Mouse (Mus musculus): ENCODE measurements around the gene Rnf215. TPM values are rescaled to one million over a fixed set of nuclear protein-coding genes. Genes with fewer than 3 reads are reported as not detected.

Gene Rnf215
- polyA plus RNA-seq, 1 experiment from 2014 or later: 19.6 TPM

DNA sequence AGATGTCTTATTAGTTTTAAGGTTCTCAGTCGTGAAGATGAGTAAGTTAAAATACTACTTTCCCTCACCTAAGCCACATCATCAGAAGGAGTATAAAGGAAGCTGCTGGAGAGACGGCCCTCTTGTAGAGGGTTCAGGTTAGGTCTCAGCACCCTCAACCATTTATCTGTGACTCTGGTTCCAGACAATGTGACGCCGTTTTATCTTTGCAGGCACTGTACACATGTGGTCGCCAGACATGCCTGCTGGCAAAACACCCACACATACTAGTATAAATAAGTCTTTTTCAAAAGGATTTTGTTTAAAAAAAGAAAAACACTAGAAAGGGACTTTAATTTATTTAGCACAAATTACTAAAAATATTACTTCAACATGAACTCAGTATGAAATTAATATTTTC, 20.6 kb downstream of the Rnf215 start:
- H3K9ac ChIP-seq (ENCODE audit: low read length): no peak overlapping the region
- H3K4me3 ChIP-seq (ENCODE audit: low read depth, low read length): no peak overlapping the region
- no peaks in the 10 kb centered on the region for H3K27me3 ChIP-seq (ENCODE audit: control insufficient read depth, insufficient read depth, low read length)
- 0 out of 2 replicates have a peak, but pooled peaks cover 4% of the 10 kb centered on the region for H3K4me1 ChIP-seq (replicated peaks; ENCODE audit: control insufficient read depth, insufficient read depth)
- WGBS: 67% methylated on average over 5 of the region's 5 CpGs
- TF ChIP-seq CTCF (IDR thresholded peaks at IDR 0.05; ENCODE audit: low read depth): no peak
- TF ChIP-seq EP300 (optimal IDR thresholded peaks at IDR 0.05): no peak
- no peaks in the 10 kb centered on the region for H3K9me3 ChIP-seq (ENCODE audit: control insufficient read depth, low read length)
- H3K27ac ChIP-seq (replicated peaks): no peak overlapping the region
- H3K4me2 ChIP-seq (replicated peaks; ENCODE audit: low read depth): no peak overlapping the region
- H3K36me3 ChIP-seq (ENCODE audit: control insufficient read depth, insufficient read depth, low read length): no peaks in the 10 kb centered on the region
- no peak for DNase-seq (ENCODE audit: low spot score)
- ATAC-seq (ENCODE audit: low FRiP score, low TSS enrichment): no peak

- no peaks in the 10 kb centered on the region for H3K9me3 ChIP-seq (ENCODE audit: control insufficient read depth, low read length)
- H3K27ac ChIP-seq (replicated peaks): no peak overlapping the region
- 85% methylated on average over 3 of the region's 3 CpGs for WGBS
- no peak overlapping the region for H3K4me3 ChIP-seq (ENCODE audit: low read depth, low read length)
- DNase-seq (ENCODE audit: low spot score): no peak
- ATAC-seq (ENCODE audit: low FRiP score, low TSS enrichment): no peak
- no peaks in the 10 kb centered on the region for H3K36me3 ChIP-seq (ENCODE audit: control insufficient read depth, insufficient read depth, low read length)
- TF ChIP-seq CTCF (IDR thresholded peaks at IDR 0.05; ENCODE audit: low read depth) (no peak), EP300 (optimal IDR thresholded peaks at IDR 0.05) (no peak)
- no peak overlapping the region for H3K4me2 ChIP-seq (replicated peaks; ENCODE audit: low read depth)
- H3K27me3 ChIP-seq (ENCODE audit: control insufficient read depth, insufficient read depth, low read length): no peaks in the 10 kb centered on the region
- H3K4me1 ChIP-seq (replicated peaks; ENCODE audit: control insufficient read depth, insufficient read depth): peaks cover 10% of the 10 kb centered on the region; the same call in 1 of the 2 replicates
- no peak overlapping the region for H3K9ac ChIP-seq (ENCODE audit: low read length)
These were observed 23.7 kb downstream of the Rnf215 start for GRCm38 (mm10) chr11:4158676-4159075.

GRCm38 (mm10) chr11:4159808-4160708, 25.1 kb downstream of the Rnf215 start, which contains the start of the genes Ccdc157 and Sf3a1:
Ccdc157 (minus strand) TSS chr11:4160293.
Sf3a1 (plus strand) TSS chr11:4160350.
- Histone ChIP-seq H3K27me3 (ENCODE audit: control insufficient read depth, insufficient read depth, low read length) (no peaks in the 10 kb centered on the region), H3K9me3 (ENCODE audit: control insufficient read depth, low read length) (no peaks in the 10 kb centered on the region), H3K36me3 (ENCODE audit: control insufficient read depth, insufficient read depth, low read length) (peaks cover 10% of the 10 kb centered on the region), H3K4me3 (ENCODE audit: low read depth, low read length) (peak within 1 kb of the TSS; percentile 68), H3K4me2 (replicated peaks; ENCODE audit: low read depth) (peak within 1 kb of the TSS; percentile 76), H3K9ac (ENCODE audit: low read length) (peak within 1 kb of the TSS; percentile 75), H3K27ac (replicated peaks) (peak within 1 kb of the TSS; percentile 92), H3K4me1 (replicated peaks; ENCODE audit: control insufficient read depth, insufficient read depth) (peaks cover 10% of the 10 kb centered on the region; the same call in 1 of the 2 replicates)
- peak; percentile 96 for ATAC-seq (ENCODE audit: low FRiP score, low TSS enrichment)
- 2% methylated on average over 45 of the region's 54 CpGs for WGBS
- DNase-seq (ENCODE audit: low spot score): peak; percentile 96
- TF ChIP-seq CTCF (IDR thresholded peaks at IDR 0.05; ENCODE audit: low read depth) (peak; percentile 28; the same call in 1 of the 2 replicates), EP300 (optimal IDR thresholded peaks at IDR 0.05) (no peak)

GRCm38 (mm10) chr11:4160758-4161480, 25.9 kb downstream of the Rnf215 start:
- no peak for ATAC-seq (ENCODE audit: low FRiP score, low TSS enrichment)
- WGBS: 3% methylated on average over 15 of the region's 15 CpGs
- Histone ChIP-seq H3K9ac (ENCODE audit: low read length) (peak overlapping the region; percentile 75), H3K4me2 (replicated peaks; ENCODE audit: low read depth) (peak overlapping the region; percentile 76), H3K36me3 (ENCODE audit: control insufficient read depth, insufficient read depth, low read length) (peaks cover 14% of the 10 kb centered on the region), H3K4me1 (replicated peaks; ENCODE audit: control insufficient read depth, insufficient read depth) (peaks cover 10% of the 10 kb centered on the region; the same call in 1 of the 2 replicates), H3K27me3 (ENCODE audit: control insufficient read depth, insufficient read depth, low read length) (no peaks in the 10 kb centered on the region), H3K27ac (replicated peaks) (peak overlapping the region; percentile 92), H3K9me3 (ENCODE audit: control insufficient read depth, low read length) (no peaks in the 10 kb centered on the region), H3K4me3 (ENCODE audit: low read depth, low read length) (peak overlapping the region; percentile 68)
- TF ChIP-seq CTCF (IDR thresholded peaks at IDR 0.05; ENCODE audit: low read depth) (no peak), EP300 (optimal IDR thresholded peaks at IDR 0.05) (no peak)
- no peak for DNase-seq (ENCODE audit: low spot score)

GRCm38 (mm10) chr11:4164701-4165100, 29.7 kb downstream of the Rnf215 start:
- Histone ChIP-seq H3K27ac (replicated peaks) (no peak overlapping the region), H3K27me3 (ENCODE audit: control insufficient read depth, insufficient read depth, low read length) (no peaks in the 10 kb centered on the region), H3K9ac (ENCODE audit: low read length) (no peak overlapping the region), H3K4me2 (replicated peaks; ENCODE audit: low read depth) (no peak overlapping the region), H3K36me3 (ENCODE audit: control insufficient read depth, insufficient read depth, low read length) (peaks cover 33% of the 10 kb centered on the region), H3K4me3 (ENCODE audit: low read depth, low read length) (no peak overlapping the region), H3K9me3 (ENCODE audit: control insufficient read depth, low read length) (no peaks in the 10 kb centered on the region), H3K4me1 (replicated peaks; ENCODE audit: control insufficient read depth, insufficient read depth) (peaks cover 7% of the 10 kb centered on the region; the same call in 1 of the 2 replicates)
- TF ChIP-seq EP300 (optimal IDR thresholded peaks at IDR 0.05) (no peak), CTCF (IDR thresholded peaks at IDR 0.05; ENCODE audit: low read depth) (no peak)
- ATAC-seq (ENCODE audit: low FRiP score, low TSS enrichment) (no peak), DNase-seq (ENCODE audit: low spot score) (no peak)
- WGBS: 84% methylated on average over 2 of the region's 2 CpGs

All from stomach, postnatal 0 days (tissue).